7 mouse cellular contexts compared by ENCODE assay signal in genomic region chr10:53580621-53581081, GRCm38 (mm10). TPM values are rescaled to one million over a fixed set of nuclear protein-coding genes. Genes with fewer than 3 reads are reported as not detected.
DNase-seq lines count a peak whose midpoint lies in the region; ATAC-seq lines count a peak whose summit lies in the region.

No protein-coding gene starts in this region.

- H3K36me3 ChIP-seq in embryonic facial prominence, embryonic 11.5 days (replicated peaks; ENCODE audit: control insufficient read depth, insufficient read depth, low read depth, low read length): no peaks in the 10 kb centered on the region
- no peaks in the 10 kb centered on the region for H3K36me3 ChIP-seq in intestine, embryonic 16.5 days (ENCODE audit: control insufficient read depth, insufficient read depth, low read length)

- H3K4me2 ChIP-seq in embryonic facial prominence, embryonic 11.5 days (ENCODE audit: low read depth, low read length): peak overlapping the region; percentile 44
- peak overlapping the region; percentile 77 for H3K4me2 ChIP-seq in intestine, embryonic 16.5 days (ENCODE audit: low read depth, low read length)

- no peaks in the 10 kb centered on the region for H3K27me3 ChIP-seq in embryonic facial prominence, embryonic 11.5 days (ENCODE audit: control insufficient read depth, insufficient read depth, low read length)
- H3K27me3 ChIP-seq in intestine, embryonic 16.5 days (replicated peaks; ENCODE audit: control insufficient read depth, insufficient read depth, low read length): no peaks in the 10 kb centered on the region

- ATAC-seq in embryonic facial prominence, embryonic 11.5 days (replicated peaks; ENCODE audit: insufficient number of reproducible peaks, low FRiP score, low TSS enrichment, low read depth): peak; percentile 84
- ATAC-seq in intestine, embryonic 16.5 days: peak; percentile 94

- intact Hi-C loops in left cerebral cortex, postnatal 4 days (cut with DNase I): no loop called here

- no peak overlapping the region for H3K27ac ChIP-seq in embryonic facial prominence, embryonic 11.5 days (replicated peaks; ENCODE audit: low read depth, low read length)
- H3K27ac ChIP-seq in intestine, embryonic 16.5 days (ENCODE audit: low read length): peak overlapping the region; percentile 45; the same call in 1 of the 2 replicates

- peak overlapping the region; percentile 41; the same call in 1 of the 2 replicates for H3K9ac ChIP-seq in embryonic facial prominence, embryonic 11.5 days (replicated peaks; ENCODE audit: low read length)
- peak overlapping the region; percentile 66 for H3K9ac ChIP-seq in intestine, embryonic 16.5 days (ENCODE audit: low read depth, low read length)

- peak overlapping the region; percentile 22 for H3K4me3 ChIP-seq in embryonic facial prominence, embryonic 11.5 days (ENCODE audit: low read depth, low read length)
- H3K4me3 ChIP-seq in intestine, embryonic 16.5 days (ENCODE audit: low read length): peak overlapping the region; percentile 51

- no peaks in the 10 kb centered on the region for H3K9me3 ChIP-seq in embryonic facial prominence, embryonic 11.5 days (replicated peaks; ENCODE audit: control insufficient read depth, low read length)
- H3K9me3 ChIP-seq in intestine, embryonic 16.5 days (ENCODE audit: control insufficient read depth, low read length): no peaks in the 10 kb centered on the region

- WGBS in embryonic facial prominence, embryonic 11.5 days: 21% methylated on average over 14 of the region's 14 CpGs
- 12% methylated on average over 14 of the region's 14 CpGs for WGBS in intestine, embryonic 16.5 days

- no peaks in the 10 kb centered on the region for H3K4me1 ChIP-seq in embryonic facial prominence, embryonic 11.5 days (ENCODE audit: control insufficient read depth, insufficient read depth, low read length)
- 0 out of 2 replicates have a peak, but pooled peaks cover 6% of the 10 kb centered on the region for H3K4me1 ChIP-seq in intestine, embryonic 16.5 days (ENCODE audit: control insufficient read depth, insufficient read depth, low read length)

- DNase-seq in adrenal gland, postnatal 4 days (ENCODE audit: low spot score in 2 of 2): peak; percentile 13 to 36
- DNase-seq in embryonic facial prominence, embryonic 11.5 days (ENCODE audit: low spot score): peak; percentile 35
- DNase-seq in heart, adult 11 months: peak; percentile 98
- DNase-seq in left cerebral cortex, postnatal 4 days: peak; percentile 75
- peak; percentile 55 for DNase-seq in mesoderm, embryonic 11.5 days (ENCODE audit: low read depth, low spot score)
- peak; percentile 66 for DNase-seq in right cerebral cortex, postnatal 4 days

RNA-seq across cellular contexts. Expression of gene Asf1a, which starts 15.9 kb away (rescaled TPM):
- 10 to 100 TPM; 51.8 to 54.6 TPM for total RNA-seq in adrenal gland, postnatal 4 days (2021)
- 190 and 215 TPM in 2 replicates for polyA plus RNA-seq in embryonic facial prominence, embryonic 11.5 days (2014; fragmentation: Nextera tagmentation; extraction: Ambion mirVana)
- polyA plus RNA-seq in intestine, embryonic 16.5 days (2015; fragmentation: Nextera tagmentation; extraction: Ambion mirVana): 65.1 and 71.2 TPM in 2 replicates
- 10 to 100 TPM; 30.2 to 31.6 TPM for total RNA-seq in left cerebral cortex, postnatal 4 days (2021)

RNA-seq across cellular contexts. Expression of gene Mcm9, which starts 49.6 kb away (rescaled TPM):
- 10 to 100 TPM; 20.1 to 21.0 TPM for total RNA-seq in adrenal gland, postnatal 4 days (2021)
- 16.2 and 18.2 TPM in 2 replicates for polyA plus RNA-seq in embryonic facial prominence, embryonic 11.5 days (2014; fragmentation: Nextera tagmentation; extraction: Ambion mirVana)
- polyA plus RNA-seq in intestine, embryonic 16.5 days (2015; fragmentation: Nextera tagmentation; extraction: Ambion mirVana): 5.6 and 5.8 TPM in 2 replicates
- 1 to 10 TPM; 6.1 to 6.9 TPM for total RNA-seq in left cerebral cortex, postnatal 4 days (2021)

Comparison
In these comparisons a context has a peak if more than half of its experiments do, and no peak if none do; other contexts are left out.
1. DNase-seq: peak in every context shown above with its lines; median percentile 98 in heart, adult 11 months; 75 in left cerebral cortex, postnatal 4 days; 66 in right cerebral cortex, postnatal 4 days; 55 in mesoderm, embryonic 11.5 days; 35 in embryonic facial prominence, embryonic 11.5 days; 24 in adrenal gland, postnatal 4 days.